Mouse (Mus musculus) C2C12 (cell line): ENCODE results near the gene Slc35b2.

Experiments used
- CTCF ChIP-seq: IDR thresholded peaks from one replicate; pipeline ENCODE4 v1.5.1; 2011; ENCODE audit not compliant: control insufficient read depth, insufficient read depth, insufficient read length
- MAX ChIP-seq: IDR thresholded peaks from one replicate; pipeline ENCODE4 v1.6.1; 2011; ENCODE audit warnings: mild to moderate bottlenecking, control low read depth
- MYOD1 ChIP-seq: IDR thresholded peaks from one replicate; pipeline ENCODE4 v1.6.1; 2011; ENCODE audit warnings: low read depth; ENCODE audit not compliant: control insufficient read depth, insufficient read length
- MYOG ChIP-seq: IDR thresholded peaks from one replicate; pipeline ENCODE4 v1.6.1; 2011; ENCODE audit not compliant: control insufficient read depth, insufficient read length; ENCODE audit errors: extremely low read depth
- USF1 ChIP-seq: IDR thresholded peaks from one replicate; pipeline ENCODE4 v1.6.1; 2011; ENCODE audit warnings: low read depth, mild to moderate bottlenecking, control low read depth, moderate library complexity

DNA sequence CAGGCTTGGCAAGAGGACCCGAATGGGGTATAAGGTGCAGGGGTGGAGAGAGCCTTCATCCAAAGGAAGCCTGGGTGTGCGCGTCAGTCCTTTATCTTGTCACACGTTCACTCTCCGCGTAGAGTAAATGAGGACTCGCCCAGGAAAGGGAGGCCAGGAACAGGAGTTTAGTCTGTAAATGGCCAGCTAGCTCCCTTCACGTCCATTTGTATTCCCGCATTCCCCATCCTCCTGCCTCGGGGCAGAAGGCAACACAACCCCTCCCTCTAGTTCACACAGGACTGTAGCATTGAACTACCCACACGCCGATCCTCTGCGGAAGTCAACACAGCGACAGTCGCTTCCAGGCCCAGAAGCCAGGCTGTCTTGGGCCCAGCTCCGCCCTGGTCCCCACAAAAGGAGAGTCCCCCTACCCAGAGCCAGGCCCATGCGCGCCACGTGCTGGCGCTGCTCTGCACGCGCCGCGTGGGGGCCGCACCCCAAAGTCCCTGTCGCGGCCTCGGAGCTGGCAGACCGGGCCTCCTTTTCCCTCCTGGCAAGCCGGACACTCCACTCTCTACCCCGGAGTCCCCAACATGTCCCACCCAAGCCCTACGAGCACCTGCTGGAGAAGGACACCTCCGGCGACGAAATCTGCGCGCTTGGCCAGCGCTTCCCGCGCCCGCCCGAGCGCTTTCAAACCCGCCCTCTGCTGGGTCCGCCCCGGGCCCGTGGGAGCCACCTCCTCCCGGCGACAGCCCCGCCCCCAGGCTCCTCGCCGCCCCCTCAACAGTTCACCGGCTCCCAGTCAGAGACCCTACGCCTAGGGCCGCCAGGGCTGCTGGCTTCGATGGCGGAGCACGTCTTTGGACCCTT is 31.4 kb downstream of the Slc35b2 start:
- TF ChIP-seq CTCF (no peak), MAX (peak; percentile 93), USF1 (no peak), MYOG (no peak), MYOD1 (no peak)
